Mouse (Mus musculus) kidney, adult 2 months (tissue): Measurements from ENCODE around the gene Dad1. TPM values are rescaled to one million over a fixed set of nuclear protein-coding genes. Genes with fewer than 3 reads are reported as not detected.

Experiments used
- DNase-seq: peaks from one replicate; pipeline ENCODE4 v3.0.0; 2021
- H3K27ac ChIP-seq: fragments of 200-500 bp; 2 replicates; pipeline ENCODE4 v1.5.1; 2012; ENCODE audit warnings: low read depth, low read length, control low read depth, inconsistent platforms; ENCODE audit not compliant: insufficient read depth
- H3K27me3 ChIP-seq: fragments of 200-500 bp; replicated peaks from 2 replicates; pipeline ENCODE4 v1.6.1; 2012; ENCODE audit warnings: mild to moderate bottlenecking, moderate library complexity, low read length, inconsistent platforms; ENCODE audit not compliant: control insufficient read depth, insufficient read depth
- H3K36me3 ChIP-seq: fragments of 200-500 bp; 2 replicates; pipeline ENCODE4 v1.6.1; 2012; ENCODE audit warnings: mild to moderate bottlenecking, moderate library complexity, low read length, inconsistent platforms; ENCODE audit not compliant: control insufficient read depth, insufficient read depth
- H3K4me1 ChIP-seq: fragments of 200-500 bp; 2 replicates; pipeline ENCODE4 v1.6.1; 2011; ENCODE audit warnings: low read length; ENCODE audit not compliant: control insufficient read depth, insufficient read depth
- H3K4me3 ChIP-seq: fragments of 200-500 bp; 2 replicates; pipeline ENCODE4 v1.5.1; 2011; ENCODE audit warnings: mild to moderate bottlenecking, low read depth, low read length, control low read depth; ENCODE audit not compliant: insufficient read depth
- CTCF ChIP-seq: fragments of 200-500 bp; conservative IDR thresholded peaks from 2 replicates; pipeline ENCODE4 v1.5.1; 2011; ENCODE audit warnings: low read depth, mild to moderate bottlenecking, control low read depth, low read length, moderate library complexity, mixed read lengths; ENCODE audit not compliant: insufficient read depth, insufficient read length
- POLR2A ChIP-seq: fragments of 200-500 bp; IDR thresholded peaks from one replicate; pipeline ENCODE4 v1.6.1; 2011; ENCODE audit warnings: low read depth, low read length, control low read depth
- WGBS: fragments of 180-500 bp; shearing (Covaris S2); methylation state at CpG from one replicate; pipeline ENCODE4 v1.1.7; 2018; 5-methylcytosine and 5-hydroxymethylcytosine counted together
- polyA plus RNA-seq: library from polyadenylated mRNA; depleted of rRNA; stranded (reverse); fragments of >200 nt; gene quantifications from 2 replicates; pipeline ENCODE4 v1.2.3, GENCODE M21; 2012

Gene Dad1
- polyA plus RNA-seq, 1 experiment = 775 TPM

DNA sequence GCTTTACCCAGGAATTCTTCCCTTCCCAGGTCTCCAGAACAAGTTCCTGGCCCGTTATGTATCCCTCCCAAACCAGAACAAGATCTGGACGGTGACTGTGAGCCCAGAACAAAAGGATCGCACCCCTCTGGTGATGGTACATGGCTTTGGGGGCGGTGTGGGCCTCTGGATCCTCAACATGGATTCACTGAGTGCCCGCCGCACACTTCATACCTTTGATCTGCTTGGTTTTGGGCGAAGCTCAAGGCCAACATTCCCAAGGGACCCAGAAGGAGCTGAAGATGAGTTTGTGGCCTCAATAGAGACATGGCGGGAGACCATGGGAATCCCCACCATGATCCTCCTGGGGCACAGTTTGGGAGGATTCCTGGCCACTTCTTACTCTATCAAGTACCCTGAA is 8.7 kb upstream of the Dad1 start:
- Histone ChIP-seq H3K27me3 (no peaks in the 10 kb centered on the region), H3K4me1 (peaks cover 11% of the 10 kb centered on the region), H3K4me3 (no peak overlapping the region), H3K36me3 (peaks cover 1% of the 10 kb centered on the region; the same call in 1 of the 2 replicates), H3K27ac (no peak overlapping the region)
- TF ChIP-seq POLR2A (no peak), CTCF (no peak)
- no peak for DNase-seq
- 95% methylated on average over 8 of the region's 8 CpGs for WGBS

DNA sequence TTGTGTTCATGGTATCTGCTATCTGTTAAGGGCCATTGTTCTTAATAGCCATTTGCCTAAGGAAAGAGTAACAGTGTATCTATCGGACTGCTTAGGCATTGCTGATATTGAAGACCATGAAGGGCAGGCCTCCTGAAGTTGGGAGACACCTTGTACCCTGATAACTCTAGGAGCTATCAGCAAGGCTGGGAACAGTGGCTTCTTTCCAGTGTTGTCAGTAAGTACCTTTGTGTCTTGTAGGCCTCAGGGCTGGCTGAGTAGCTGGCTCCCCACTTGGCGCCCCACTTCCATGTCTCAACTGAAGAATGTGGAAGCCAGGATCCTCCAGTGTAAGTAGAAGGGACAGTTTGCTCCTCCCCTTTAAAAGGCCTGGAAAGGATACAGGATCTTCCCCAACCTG is 7.5 kb upstream of the Dad1 start:
- peaks cover 1% of the 10 kb centered on the region; the same call in 1 of the 2 replicates for H3K36me3 ChIP-seq

DNA sequence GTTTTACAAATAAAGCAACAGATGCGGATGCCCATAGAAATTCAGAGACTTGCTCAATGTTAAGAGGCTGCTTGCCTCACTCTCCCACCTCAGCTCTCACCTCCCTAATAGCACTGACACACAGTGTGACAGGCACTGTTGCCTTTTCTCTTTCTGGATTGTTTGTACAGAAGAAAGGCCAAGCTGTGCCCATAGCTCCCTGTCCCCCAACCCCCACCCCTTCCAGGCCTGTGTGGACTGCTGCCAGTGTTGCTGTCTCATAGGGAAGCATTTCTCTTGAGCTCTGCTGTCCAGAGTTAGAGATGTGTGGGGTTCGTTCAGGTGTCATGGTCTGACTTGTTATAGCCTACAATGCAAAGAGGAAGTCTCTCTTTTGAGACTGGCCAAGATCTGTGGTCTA is 6.3 kb upstream of the Dad1 start:
- Histone ChIP-seq H3K36me3 (no peaks in the 10 kb centered on the region; the same call in 1 of the 2 replicates), H3K4me1 (peaks cover 11% of the 10 kb centered on the region), H3K27me3 (no peaks in the 10 kb centered on the region), H3K4me3 (no peak overlapping the region), H3K27ac (no peak overlapping the region)
- no peak for DNase-seq
- 65% methylated on average over 2 of the region's 2 CpGs for WGBS
- no peak for TF ChIP-seq POLR2A
- no peak for TF ChIP-seq CTCF

More for the DNA sequence above, 7.5 kb upstream of the Dad1 start:
- WGBS = 98% methylated on average over 2 of the region's 2 CpGs
- TF ChIP-seq POLR2A = no peak
- no peak overlapping the region for H3K27ac ChIP-seq
- H3K4me3 ChIP-seq = no peak overlapping the region
- peaks cover 11% of the 10 kb centered on the region for H3K4me1 ChIP-seq
- DNase-seq = no peak
- H3K27me3 ChIP-seq = no peaks in the 10 kb centered on the region

DNA sequence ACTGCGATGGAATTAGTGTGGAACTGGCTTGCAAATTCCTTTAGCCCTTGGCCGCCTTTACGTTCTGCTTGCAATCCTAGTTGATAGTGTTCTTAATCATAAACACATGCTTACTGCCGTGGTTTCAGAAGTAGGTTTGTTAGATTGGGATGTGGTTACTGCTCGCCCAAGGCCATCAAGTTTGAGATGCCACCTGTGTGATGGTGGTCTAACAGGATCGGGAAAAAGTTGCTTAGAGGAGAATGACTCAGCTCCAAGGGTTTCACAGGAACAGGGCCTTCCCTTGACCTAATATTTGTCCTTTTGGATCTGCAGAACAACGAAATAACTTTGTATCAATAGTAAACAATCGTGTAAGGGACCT is 5.8 kb upstream of the Dad1 start:
- Histone ChIP-seq H3K36me3 (no peaks in the 10 kb centered on the region; the same call in 1 of the 2 replicates), H3K4me1 (peaks cover 13% of the 10 kb centered on the region), H3K4me3 (peak overlapping the region; percentile 75), H3K27me3 (no peaks in the 10 kb centered on the region), H3K27ac (no peak overlapping the region; the same call in 1 of the 2 replicates)
- WGBS = 13% methylated on average over 8 of the region's 8 CpGs
- TF ChIP-seq CTCF (no peak), POLR2A (no peak)
- no peak for DNase-seq

DNA sequence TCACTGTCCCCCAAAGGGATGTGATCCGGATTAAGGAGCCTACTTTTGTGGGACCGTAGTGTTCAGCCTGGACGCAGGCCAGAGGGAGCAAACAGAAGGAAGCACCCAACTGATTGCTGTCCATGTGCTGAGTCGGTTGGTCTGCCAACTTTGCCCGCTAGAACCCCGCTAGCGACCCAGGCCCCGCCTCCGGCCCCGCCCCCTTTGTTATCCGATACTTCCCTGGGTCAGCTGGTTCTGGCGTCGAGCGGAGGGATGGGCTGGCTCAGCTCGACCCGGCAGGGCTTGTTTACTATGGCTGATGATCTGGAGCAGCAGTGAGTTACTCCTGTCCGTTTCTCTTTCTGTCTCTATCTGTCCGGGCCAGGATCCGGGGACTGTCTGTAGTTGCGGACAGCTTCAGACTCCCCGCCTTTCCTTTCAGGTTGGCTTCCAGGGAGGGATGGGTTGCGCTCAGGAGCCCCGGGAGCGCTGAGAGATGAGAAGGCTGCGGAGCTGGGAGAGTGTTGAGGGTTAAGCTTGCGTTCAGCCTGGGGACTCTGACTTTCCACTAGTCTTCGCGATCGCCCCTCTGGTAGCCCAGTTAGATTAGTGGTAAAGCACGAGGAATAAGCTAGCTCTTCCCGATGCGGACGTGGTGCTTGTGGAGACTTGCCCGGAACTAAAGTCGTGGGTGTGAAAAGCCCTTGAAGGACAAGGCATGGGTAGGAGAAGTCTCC is 5.3 kb upstream of the Dad1 start:
- peak overlapping the region; percentile 53; the same call in 1 of the 2 replicates for H3K27ac ChIP-seq
- peaks cover 13% of the 10 kb centered on the region for H3K4me1 ChIP-seq
- H3K4me3 ChIP-seq = peak overlapping the region; percentile 75
- DNase-seq = peak; percentile 98
- no peaks in the 10 kb centered on the region for H3K27me3 ChIP-seq
- TF ChIP-seq CTCF = no peak
- no peak for TF ChIP-seq POLR2A
- no peaks in the 10 kb centered on the region for H3K36me3 ChIP-seq
- 1% methylated on average over 35 of the region's 35 CpGs for WGBS

DNA sequence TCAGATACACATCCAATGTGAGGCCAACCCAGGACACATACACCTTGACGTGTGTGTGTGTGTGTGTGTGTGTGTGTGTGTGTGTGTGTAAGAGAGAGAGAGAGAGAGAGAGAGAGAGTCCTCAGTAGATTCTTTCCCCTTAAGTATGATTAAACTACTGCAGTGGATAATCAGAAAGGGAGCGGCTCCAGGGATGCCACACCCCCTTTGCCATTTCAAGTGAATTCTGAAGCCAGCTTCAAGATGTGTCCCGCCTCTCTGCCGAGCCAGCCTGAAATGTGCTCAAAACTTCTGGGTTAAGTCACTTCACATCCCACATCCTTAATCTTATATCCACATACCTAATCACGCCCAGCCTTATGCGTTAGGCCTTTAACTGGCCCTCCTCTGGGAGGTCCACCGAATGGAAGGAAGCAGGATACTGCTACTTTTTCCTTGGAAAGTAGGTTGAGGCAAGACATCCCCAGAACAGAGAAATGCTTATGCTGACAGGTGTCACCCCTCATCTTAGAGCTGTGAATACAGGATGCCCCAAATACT is 4.3 kb upstream of the Dad1 start:
- WGBS = 71% methylated on average over 7 of the region's 7 CpGs
- H3K36me3 ChIP-seq = no peaks in the 10 kb centered on the region
- TF ChIP-seq CTCF (no peak), POLR2A (no peak)
- H3K4me3 ChIP-seq = no peak overlapping the region
- peaks cover 13% of the 10 kb centered on the region for H3K4me1 ChIP-seq
- no peak overlapping the region for H3K27ac ChIP-seq
- no peaks in the 10 kb centered on the region for H3K27me3 ChIP-seq
- no peak for DNase-seq

DNA sequence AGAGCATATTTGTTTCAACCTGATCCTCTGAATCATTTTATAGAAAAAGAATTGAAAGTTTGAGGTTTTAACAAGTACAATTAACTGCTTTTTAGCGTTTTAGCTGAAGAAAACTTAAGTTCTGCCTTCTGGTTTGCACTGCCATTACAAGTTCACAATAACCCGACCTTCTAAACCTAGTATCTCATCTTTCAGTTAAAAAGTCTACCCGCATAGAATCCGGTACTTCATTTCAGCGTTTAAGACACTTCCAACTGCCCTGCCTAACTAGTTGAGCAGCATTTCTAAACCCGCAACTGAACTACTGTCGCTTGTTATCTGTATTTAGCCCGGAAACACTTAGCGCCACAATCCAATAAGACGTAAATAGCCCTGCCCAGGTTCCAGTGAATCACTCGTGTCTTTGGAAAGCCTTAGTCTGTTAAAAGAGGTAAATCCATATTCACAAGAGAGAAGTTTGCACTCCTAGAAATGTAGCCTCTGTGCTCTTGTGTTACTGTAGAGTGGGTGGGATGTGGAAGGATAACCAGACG is 832 bp upstream of the Dad1 start:
- H3K4me1 ChIP-seq = peaks cover 13% of the 10 kb centered on the region
- H3K27me3 ChIP-seq = no peaks in the 10 kb centered on the region
- DNase-seq = no peak
- H3K36me3 ChIP-seq = no peaks in the 10 kb centered on the region
- TF ChIP-seq CTCF (no peak), POLR2A (no peak)
- no peak overlapping the region for H3K27ac ChIP-seq
- H3K4me3 ChIP-seq = peak overlapping the region; percentile 86; the same call in 1 of the 2 replicates
- WGBS = 59% methylated on average over 12 of the region's 12 CpGs
